Mouse (Mus musculus) ovary, postnatal 14 days (tissue): ENCODE data around the gene Lrrc10b.
A peak's percentile ranks its signal among the peaks of the same experiment; 100 is the strongest.

Experiments
- DNase-seq: peaks from one replicate; pipeline ENCODE4 v3.0.0; 2022; ENCODE audit warnings: low spot score

The Lrrc10b gene

DNA sequence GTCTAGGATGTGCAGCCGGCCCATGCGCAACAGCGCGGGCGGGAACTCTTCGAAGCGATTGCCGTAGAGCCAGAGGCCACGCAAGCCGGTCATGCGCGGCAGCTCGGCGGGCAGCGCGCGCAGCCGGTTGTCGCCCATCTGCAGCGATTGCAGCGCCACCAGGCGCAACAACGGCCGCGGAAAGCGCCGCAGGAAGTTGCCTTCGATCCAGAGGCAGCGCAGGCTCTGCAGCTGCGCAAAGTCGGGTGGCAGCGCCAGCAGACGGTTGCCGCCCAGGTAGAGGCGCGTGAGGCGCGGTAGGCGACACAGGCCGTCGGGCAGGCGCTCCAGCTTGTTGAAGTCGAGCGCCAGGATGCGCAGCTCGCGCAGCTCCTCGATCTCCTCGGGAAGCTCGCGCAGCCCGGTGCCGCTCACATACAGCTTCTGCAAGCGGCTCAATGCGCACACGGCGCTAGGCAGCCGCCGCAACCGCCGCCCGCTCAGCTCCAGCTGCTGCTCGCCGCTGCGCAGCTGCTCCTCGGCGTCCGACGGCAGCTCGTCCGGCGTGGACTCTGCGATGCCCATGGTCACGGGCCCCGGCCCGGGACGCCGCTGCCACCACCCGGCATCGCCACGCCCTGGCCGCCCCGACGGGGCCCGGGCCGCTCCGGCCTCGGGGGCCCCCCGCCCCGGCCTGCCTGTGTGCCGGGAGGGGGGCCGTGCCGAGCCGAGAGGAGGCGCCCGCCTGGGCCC, at the start of gene Lrrc10b:
Gene Lrrc10b (minus strand): TSS at position 722 of the 732 bp plus-strand sequence.
- peak; percentile 50 for DNase-seq

GRCm38 (mm10) chr19:10502571-10502970, 45.3 kb upstream of the Lrrc10b start:
- peak; percentile 46 for DNase-seq

GRCm38 (mm10) chr19:10500581-10500980, 43.3 kb upstream of the Lrrc10b start:
- DNase-seq, result no peak

GRCm38 (mm10) chr19:10497512-10498160, 40.4 kb upstream of the Lrrc10b start:
- DNase-seq, result no peak

- DNase-seq, result no peak
Measured at GRCm38 (mm10) chr19:10496976-10497375, 39.7 kb upstream of the Lrrc10b start.

GRCm38 (mm10) chr19:10495670-10496069, 38.4 kb upstream of the Lrrc10b start:
- DNase-seq, result no peak

GRCm38 (mm10) chr19:10486264-10486738, 29.0 kb upstream of the Lrrc10b start:
- peak; percentile 43 for DNase-seq

- DNase-seq, result no peak
Measured at GRCm38 (mm10) chr19:10482703-10483102, 25.4 kb upstream of the Lrrc10b start, which contains the start of gene Ppp1r32. Gene Ppp1r32 (minus strand): TSS chr19:10482928.

DNA sequence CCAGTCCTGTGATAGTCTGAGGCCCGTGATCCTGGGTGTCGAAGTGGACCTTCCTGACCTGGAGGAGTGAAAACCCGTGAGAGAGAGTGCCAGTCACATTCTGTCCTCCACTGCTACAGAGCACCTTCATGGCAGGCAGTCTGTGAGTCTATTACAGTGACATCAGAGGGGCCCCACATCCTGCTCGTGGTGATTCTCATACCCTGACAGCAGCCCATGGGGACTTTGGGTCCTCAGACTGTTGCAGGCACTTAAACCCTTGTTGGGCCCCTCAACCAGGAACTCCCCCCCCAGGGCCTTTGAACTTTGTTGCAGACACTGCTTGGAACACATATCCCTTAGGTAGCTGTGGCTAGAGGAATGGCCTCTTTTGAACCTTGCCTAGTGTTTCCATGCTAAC, 22.3 kb upstream of the Lrrc10b start:
- no peak for DNase-seq

GRCm38 (mm10) chr19:10473779-10474178, 16.5 kb upstream of the Lrrc10b start:
- no peak for DNase-seq

- no peak for DNase-seq
Measured at GRCm38 (mm10) chr19:10472958-10473357, 15.7 kb upstream of the Lrrc10b start.

DNA sequence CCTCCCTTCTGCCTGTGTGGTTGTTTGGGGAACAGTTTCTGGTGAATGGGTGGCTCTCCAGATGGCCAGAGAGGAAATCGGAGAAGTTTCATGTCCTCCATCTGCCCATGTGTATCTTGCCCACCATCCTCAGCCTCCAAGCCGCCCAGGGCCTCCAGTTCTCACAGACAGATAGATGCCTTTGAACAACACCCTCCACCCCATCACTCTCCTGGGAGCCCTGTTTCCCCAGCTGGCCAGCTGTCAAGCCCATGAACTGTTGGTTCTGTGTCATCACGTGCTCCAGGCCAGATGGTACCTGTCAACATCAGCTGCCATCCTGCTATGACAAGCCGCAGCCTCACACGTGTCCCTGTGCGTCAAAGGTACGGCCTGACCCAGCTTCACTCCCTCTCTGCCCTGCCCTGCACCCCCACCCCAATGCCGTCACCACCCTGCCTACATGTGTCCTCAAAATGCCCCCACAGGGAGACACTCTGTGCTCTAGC, 11.9 kb upstream of the Lrrc10b start:
- DNase-seq, result no peak

DNA sequence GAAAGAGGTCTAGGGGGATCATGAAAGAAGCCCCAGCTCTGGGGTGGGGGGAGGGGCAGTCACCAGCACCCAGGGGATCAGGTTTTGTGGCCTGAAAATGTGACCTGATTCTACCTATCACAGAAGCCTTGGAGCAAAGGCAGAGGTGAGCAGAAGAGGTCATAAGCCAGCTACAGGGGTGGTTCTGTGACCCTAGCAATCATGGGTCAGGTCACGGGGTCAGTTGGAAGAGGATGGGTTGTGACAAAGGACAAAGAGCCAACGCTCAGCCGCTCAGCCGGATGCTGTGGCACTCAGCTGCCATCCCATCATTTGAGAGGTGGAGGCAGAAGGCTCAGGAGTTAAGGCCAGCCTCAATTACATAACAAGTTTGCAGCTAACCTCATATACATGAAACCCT, 7.2 kb upstream of the Lrrc10b start:
- no peak for DNase-seq

DNA sequence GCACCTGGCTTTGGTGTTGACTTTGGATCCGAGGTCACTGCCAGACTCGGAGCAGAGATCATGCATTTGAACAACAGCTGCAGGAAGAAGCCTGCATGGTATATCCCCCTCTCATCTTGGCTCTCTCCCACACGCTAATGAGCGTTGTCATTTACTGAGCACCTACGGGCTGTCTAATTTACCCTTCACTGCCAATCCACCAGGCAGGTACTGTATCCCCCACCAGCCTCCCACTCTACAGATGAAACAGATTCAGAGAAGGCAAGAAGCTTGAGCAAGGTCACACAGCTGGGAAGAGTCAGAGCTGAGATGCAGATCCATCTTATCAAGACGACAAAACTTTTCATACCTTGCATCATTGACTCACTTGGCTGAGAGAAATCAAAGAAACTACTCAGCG, 4.3 kb upstream of the Lrrc10b start:
- DNase-seq, result no peak

DNA sequence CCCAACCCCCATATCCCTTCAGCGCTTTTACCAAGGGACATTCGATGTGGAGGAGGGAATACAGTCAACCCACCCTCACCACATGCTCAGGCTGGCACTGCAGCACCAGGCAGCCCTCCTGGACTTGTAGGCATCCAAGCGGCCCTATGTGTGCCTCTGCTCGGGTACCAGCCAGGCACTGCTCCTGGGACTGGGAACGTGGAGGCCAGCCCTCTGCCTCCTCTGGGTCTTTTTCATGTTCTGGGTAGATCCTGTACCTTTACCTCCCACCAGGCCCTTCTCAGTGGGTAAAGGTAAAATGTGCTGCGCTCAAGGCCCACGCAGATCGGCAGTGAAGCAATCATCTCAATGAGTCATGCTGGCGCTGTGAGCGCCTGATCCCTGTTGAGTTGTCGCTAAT, 2.6 kb upstream of the Lrrc10b start:
- no peak for DNase-seq

- peak; percentile 34 for DNase-seq
Measured at GRCm38 (mm10) chr19:10458096-10458495, 823 bp upstream of the Lrrc10b start.

DNA sequence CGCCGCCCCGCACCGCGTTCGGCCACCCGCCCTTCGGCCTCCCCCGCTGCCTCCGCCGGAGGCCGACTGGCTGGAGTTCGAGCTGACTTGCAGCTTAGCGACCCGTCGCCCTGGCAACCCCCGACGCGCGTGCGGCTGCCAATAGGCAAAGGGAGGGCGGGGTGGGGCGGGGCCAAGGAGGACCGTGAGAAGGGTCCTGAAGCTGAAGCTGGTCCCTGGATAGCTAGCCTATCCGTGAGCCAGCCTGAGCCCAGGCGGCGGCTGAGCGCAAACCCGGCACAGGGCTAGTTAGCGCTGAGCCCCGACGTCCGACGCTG, 169 bp upstream of the Lrrc10b start:
- peak; percentile 52 for DNase-seq

GRCm38 (mm10) chr19:10455437-10455806, 1.9 kb downstream of the Lrrc10b start:
- no peak for DNase-seq

GRCm38 (mm10) chr19:10454718-10455436, 2.4 kb downstream of the Lrrc10b start:
- no peak for DNase-seq

- DNase-seq, result peak; percentile 75
Measured at GRCm38 (mm10) chr19:10449708-10450107, 7.6 kb downstream of the Lrrc10b start.

- no peak for DNase-seq
Measured at GRCm38 (mm10) chr19:10449190-10449589, 8.1 kb downstream of the Lrrc10b start.

- DNase-seq, result no peak
Measured at GRCm38 (mm10) chr19:10448275-10448674, 9.0 kb downstream of the Lrrc10b start.
